Mouse (Mus musculus) heart, adult 8-10 months (tissue): ENCODE measurements at regions not wholly inside any gene's neighbourhood (a gene's known extent, or its start where the extent isn't known, plus 50 kb on each side); places are given as distances from the start of the nearest gene placed in this dataset.

Source experiments
- DNase-seq: peaks from one replicate; pipeline ENCODE4 v3.0.0; 2022; ENCODE audit warnings: low spot score

DNA sequence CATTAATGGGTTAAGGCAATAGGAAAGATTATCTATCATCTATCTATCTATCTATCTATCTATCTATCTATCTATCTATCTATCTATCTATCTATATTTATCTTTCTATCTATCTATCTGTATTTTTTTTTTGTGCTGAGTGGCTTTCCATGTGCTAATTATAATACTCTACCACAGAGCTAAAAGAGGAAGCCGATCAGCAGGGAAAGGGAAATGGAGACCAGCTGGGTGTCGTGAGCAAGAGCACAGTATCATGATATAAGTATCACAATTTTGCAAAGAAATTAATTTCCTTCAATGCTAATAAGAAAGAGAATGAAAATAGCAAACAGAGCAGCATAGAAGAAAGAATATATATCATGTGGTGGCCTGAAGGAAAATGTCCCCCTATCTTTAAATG is 69.6 kb downstream of the Cldn1 start:
- no peak for DNase-seq

DNA sequence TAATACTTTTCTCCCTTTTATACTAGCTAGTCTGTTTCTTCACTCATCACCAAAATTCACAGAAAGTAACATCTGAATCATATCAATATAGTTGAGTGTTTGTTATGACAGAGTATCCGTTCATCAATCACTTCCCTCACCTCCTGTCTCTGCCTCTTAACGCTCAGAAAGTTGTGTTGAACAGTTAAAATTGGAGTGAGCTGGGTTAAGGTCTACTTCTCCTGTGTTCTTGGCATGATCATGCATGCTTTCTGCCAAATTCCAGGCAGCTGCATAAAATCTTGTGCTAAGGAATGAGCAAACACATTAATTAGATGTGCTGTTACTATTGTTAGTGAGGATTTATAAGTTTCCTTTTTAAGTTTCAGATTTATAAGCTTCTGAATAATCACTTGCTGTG is 79.9 kb downstream of the Cldn1 start:
- DNase-seq, result no peak

DNA sequence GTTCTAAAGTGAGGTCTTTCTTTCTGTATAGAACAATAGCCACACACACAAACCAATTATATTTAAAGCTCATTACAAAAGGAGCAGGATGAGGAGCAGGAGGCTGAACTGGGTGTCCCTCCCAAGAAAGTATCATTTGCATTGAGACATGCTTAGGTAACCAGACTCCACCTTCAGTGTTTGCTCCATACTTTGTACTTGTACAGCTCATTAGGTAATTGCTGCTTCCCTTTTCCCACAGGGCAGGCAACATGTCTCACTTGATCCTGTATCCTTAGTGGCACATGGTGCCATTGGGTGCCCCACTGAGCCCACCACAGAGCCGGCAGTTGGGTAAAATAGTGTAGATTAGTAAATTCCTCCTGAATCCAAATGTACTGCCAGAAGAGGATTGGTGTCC is 86.0 kb downstream of the Cldn1 start:
- no peak for DNase-seq

DNA sequence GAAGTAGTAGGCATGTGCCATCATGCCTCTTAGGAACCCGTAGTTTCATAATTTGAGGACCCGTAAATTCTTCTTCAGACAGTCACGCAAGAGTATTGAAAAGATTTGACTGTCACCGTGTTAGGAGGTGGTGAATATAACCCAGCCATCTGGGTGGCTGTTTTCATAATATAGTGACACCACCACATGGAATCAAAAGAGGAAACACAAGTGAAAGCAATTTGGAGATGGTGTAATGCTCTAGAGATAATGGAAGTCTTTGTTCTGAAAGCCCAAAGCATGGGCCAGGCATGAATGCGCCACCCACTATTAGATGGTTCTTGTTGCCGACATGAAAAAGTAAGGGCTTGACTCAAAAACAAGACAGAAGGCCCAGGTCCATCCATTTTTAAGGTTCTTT is 86.9 kb downstream of the Cldn1 start:
- no peak for DNase-seq

DNA sequence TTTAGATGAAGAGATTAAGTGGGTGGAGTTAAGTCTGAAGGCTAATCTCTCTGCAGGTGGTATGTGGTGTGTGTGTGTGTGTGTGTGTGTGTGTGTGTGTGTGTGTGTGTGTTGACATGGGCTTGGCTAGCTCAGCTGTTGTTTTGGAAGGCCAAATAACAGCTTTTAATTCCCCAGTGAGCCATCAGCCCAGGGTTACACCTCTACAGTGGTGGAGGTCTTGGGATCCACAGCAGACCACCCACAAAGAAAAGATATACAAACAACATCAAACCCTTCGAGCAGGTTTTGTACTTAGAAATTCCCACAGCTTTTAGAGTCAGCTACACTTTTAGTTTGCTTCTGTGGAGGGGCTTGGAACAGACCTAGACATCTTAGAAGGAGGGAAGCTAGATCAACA is 89.2 kb downstream of the Cldn1 start:
- no peak for DNase-seq

DNA sequence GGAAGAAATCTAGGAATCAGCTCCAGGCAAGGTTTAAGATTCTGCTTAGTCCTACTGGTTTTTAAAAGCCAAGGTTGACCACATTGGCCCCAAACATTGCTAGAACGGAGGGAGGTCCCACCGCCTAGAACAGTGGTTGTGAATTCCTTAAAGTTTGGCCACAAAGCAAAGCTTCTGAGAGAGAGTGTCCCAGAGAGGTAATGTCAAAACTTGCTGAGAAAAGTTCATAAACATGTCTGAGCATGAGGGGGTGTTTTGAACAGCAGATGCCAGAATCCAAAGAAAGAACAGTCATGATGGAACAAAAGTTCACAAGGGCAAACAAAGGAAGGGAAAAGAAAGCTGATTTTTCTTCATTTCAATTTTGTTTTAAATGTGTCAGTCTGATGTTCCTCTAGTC is 90.1 kb downstream of the Cldn1 start:
- no peak for DNase-seq

DNA sequence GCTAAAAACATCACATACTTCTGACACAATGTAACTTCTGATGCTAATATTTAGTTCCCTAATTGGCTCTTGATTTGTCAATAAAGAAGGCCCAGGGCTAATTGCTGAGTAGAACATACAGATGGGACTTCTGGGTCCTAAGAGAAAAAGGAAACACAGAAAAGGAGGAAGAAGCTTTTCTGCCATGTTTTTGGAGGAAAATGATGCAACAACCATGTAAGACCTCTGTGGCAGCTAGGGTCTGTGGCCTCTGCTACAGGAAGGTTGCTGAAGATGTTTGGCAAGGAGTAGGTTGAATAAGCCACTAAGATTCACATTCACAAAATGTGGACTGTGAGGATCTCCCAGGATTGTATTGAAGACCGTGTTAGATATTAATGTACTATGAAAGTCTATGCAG is 94.9 kb downstream of the Cldn1 start:
- DNase-seq, result no peak

DNA sequence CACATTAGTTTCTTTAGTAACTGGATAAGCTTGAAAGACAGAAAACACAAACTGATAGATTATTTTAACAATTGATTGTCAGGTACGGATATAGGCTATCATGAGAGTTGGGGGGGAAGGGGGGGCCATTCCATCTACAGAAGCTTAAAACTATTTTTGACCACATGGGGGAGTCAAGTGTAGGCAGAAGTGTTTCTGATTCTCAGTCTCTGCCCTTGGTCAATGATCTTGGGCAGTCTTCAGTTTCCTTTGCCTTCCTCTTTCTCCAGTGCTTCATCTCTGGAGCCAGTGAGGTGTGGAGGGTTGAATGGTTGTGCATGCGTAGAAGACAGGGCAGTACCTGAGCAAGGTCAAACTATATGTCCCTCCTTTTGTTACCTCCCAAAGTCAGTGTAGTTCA is 118.8 kb downstream of the Cldn1 start:
- DNase-seq, result no peak

DNA sequence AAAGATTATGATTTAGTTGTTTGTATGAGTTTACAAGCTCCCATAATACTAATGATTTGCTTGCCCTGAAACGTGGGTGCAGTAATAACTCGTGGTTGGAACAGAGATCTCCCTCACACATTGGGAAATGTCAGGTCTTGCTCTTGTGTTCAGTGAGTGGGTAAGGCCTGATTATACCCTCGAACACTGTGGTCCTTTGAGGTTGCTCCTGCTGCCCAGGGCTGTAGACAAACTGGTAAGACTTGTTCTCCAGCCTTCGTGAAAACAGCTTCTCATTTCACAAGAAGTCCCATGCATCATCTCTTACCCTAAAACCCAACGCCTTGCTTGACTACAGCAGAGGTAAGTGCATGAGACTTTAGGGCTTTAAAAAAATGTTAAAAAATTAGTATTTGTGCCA is 119.9 kb downstream of the Cldn1 start:
- DNase-seq, result no peak

DNA sequence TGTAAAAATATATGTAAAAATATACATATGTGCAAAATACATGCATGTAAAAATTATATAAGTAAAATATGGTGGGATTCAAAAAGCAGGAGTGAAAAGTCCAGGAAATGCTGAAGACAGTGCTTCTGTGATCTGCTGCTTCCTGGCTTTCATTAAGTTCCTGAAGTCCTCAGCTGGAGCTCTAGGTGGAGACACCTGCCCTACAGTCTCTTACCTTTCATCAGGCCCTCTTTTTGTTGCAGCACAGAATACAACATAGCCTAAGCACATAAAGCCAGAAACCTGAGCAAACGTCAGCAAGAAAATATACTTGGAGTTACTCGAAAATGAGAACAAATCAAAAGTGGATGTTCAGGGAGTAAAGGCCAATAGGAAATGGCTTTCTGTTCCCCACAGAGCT is 120.6 kb downstream of the Cldn1 start:
- DNase-seq, result no peak

DNA sequence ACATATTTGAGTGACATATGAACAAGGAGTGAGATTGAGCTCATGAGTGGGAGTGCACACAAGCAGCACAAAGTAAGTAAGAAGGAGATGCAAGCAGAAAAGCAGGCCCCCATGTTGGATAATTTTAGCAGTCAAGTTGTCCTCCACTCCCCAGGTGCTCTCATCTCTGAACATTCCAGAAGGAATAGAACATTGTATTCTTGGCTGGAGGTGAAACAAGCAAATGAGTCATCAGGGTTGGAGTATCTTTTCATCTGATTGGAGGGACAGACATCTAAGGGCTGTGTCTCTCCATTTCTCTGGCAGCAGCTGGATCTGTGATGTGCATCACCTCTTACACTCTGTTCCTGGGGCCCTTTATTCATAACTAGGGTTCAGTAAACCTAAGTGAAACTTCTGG is 122.7 kb downstream of the Cldn1 start:
- no peak for DNase-seq

DNA sequence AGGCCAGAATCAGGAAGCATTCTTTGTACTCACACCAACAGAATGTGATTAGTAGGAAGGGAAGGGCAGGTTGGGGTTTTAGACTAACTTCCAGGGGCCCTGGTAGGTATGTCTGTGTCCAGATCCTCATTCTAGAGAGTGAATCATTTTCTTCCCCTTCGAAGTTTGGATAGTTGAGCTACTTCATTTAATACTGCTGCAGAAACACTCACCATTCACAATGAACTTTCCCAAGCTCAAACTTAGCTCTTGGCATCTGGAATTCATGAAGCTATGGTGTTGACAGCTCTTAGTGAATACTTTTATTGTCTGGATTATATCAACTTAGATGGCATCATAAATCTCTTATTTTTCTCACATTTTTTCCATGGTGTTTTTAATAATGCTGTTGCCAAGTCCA is 123.7 kb downstream of the Cldn1 start:
- no peak for DNase-seq

DNA sequence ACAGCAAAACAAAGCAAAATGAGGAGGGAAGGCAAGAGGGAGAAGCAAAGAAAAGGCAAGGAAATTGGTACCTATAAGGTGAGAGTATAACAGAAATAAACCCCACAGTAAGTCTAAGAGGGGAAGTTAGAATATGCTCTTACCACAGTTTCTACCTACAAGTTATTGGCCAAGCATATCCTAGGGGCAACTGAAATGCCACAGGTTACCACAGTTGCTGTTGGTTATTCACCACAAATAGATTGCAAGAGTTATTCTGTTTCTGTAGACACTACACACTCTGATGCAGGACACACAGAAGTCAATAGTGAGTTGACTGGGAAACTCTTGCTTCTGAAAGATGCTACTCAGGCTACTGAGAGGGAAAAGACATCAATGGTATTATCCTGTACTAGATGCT is 129.7 kb upstream of the P3h2 start:
- DNase-seq, result no peak

DNA sequence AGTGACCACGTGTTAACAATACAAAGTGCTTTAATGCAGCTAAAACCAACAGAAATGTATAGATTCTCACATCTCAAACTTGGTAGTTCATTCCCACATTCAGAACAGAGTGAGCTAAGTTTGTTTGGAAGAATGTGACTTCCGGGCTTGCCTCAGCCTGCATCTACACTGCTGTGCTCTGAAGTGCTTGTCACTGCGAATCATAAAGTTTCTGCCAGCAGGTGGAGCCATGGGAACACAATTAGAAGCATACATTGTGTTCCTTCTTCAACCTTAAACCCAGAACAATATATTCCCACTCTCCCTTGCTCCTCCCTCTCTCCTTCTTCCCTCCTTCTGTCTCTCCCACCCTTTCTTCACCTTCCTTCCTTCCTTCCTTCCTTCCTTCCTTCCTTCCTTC is 128.5 kb upstream of the P3h2 start:
- DNase-seq, result peak; percentile 53

DNA sequence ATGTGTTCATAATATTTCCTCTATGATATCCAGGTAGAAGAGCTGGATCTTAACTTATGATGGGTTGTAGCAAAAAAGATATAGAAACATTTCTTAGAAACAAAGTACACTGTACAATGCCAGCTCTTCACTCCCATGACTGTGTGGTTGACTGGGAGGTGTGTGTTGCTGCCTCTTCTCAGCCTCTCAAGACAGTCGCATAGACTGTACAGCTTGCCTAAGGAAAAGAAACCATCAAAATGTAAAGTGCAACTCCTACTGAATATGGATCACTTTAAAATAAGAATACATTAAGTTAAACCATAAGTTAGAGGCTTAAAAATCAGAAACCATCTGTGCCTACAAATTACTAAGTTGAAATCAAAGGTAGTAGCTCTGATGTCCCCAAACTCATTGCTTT is 125.5 kb upstream of the P3h2 start:
- DNase-seq, result no peak

DNA sequence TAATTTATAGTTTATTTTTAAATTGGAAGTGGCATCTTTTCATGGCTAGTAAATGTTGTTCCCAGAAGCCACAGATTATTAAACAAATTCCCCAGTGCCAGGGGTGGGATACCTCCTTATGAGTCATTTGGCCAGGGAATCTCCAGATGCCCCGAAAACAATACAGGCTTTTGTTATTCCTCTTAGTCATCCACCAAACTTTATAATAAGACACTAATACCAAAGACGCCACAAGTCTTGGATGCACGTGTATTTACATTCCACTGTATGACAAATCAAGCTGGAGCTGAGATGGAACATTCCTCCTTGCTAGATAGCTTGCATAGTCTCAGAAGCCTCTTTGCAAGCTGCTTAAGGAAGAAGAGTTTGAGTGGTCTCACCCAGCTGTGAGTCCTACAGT is 105.8 kb upstream of the P3h2 start:
- no peak for DNase-seq

DNA sequence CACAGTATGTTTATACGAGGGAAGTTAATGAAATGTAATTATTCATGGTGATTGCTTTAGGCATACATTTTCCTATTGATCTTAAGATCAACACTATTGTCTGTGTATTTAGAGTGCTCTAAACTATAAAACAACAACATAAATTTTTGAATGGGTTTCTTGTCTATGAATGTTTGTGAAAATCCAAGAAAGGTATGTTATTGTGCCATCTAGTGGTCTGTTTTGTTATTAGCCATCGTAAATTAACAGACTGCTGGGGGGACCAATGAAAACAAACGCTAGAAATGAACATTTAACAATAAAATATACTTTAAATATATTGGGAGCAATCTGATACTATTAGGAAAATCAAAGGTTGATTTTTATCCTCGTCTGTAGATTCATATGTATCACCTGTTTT is 93.5 kb upstream of the P3h2 start:
- DNase-seq, result peak; percentile 45

DNA sequence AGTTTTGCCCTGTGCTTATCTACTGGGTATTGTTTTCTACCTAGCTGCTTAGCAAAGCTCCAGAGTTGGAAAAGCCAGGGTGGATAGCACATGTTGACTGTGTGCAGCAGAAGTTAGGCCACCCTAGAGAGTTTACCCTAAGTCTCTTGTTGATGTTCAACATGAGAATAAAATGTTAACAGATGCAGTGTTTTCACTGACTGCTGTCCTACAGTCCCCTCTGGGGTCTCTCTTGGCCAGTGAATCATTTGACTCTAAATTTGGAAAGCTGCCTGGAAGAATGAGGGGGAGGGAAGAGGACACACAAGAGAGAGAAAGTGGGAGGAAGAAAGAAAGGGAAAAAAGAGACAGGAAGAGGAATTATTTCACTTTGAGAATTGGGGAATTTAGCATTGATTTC is 90.8 kb upstream of the P3h2 start:
- DNase-seq, result no peak

DNA sequence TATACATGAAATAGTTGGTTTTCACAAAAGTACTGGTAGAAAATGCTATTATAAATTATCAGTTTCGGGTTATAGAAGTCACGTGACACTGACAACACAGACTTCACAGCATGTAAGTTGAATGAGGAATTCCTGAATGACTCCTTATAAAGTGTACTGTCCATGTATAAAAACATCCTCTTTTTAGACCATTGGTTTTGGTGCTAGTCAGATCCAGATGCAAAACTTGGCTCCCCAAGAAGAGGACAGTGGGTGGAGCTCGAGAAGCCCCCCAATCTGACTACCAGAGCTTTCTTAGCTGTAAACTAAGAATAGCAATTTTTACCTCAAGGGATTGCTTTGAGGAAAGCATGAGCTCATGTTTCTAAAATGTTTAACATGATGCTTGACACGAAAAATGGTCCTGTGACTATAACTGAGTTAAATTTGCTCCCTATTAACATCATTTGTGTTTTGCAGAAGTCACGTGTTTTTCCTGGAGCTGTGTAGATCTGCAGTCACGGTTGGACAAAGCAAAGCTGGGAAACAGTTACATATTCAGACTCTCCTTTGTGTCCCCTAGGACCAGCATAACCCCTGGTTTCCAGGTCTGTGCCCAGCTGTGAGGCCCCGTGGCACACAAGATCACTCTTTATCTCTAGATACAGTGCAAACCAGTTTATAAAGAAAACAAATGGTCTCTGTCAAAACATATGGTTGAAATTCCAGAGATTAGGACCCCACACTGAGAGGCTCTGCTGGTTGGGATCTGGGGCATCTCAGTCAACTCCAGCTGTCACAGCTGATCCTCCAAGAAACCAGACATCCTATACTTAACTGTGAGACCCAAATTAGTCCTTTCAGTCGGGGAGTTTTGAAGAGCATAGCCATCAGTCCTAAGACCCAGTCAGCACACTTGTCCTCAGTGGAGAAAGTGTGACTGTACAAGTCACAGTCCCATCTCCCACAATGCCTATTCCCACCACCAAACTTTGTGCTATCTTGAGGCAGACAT is 80.0 kb upstream of the P3h2 start:
- DNase-seq, result no peak

DNA sequence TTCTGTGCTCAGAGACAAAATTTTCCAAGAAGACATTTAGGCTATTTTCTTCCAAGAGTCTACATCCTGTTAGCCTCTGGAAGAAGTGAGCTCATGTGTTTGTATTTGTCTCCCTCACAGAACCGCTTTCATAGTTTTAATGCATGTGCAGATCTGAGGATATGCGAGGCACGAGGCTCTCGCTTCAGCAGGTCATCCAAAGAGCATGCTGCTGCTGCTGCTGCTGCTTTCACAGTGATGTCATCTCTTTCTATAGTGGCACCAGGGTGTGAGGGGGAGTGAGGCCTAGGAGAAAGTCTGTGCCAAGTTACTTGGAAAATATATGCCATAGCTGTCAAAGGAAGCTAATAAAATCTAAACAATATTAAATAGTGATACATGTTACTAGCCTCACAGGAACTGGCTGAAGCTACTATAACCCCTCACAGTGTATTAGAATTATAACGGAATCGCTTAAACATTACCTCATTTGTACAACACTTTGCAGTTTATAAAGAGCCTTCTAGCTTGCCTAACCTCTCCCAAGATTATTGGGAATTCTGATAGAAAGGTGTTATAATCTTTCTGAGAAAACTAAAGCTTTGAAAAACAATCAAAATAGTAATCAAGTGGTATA is 79.2 kb upstream of the P3h2 start:
- no peak for DNase-seq

DNA sequence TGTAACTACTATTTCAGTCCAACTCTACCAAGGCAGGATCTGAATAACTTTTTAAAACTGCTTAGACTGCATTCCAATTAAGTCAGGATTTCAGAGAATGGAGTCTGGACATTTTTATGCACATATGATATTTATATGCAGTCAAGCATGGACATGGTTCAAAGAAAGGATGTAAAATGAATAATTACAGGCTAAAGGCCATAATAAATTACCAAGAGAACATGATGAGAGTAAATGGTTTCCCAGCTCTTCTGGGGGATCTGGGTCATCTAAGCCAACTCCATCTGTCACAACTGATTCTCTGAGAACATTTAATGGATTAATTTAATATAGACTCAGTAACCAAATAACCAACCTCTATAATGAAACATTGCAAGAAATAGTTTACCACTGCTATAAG is 77.9 kb upstream of the P3h2 start:
- DNase-seq, result no peak

DNA sequence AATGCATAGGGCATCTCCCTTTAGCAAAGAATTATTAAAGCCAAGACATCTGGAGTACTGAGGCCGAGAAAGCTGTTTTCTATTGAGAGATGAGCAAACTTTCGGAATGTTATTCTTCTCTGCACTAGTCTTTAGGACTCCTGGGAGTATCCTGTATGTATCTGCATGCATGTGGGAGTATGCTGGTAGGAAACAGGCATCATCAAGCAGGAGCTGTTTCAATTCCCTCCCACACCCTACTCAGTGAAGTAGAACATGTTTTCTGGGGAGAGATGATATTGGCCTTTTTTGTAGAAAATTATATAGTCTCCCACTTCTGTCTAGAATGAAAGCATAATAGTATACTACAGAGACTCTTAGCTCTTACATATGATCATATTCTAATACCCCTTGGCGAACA is 76.1 kb upstream of the P3h2 start:
- DNase-seq, result no peak

DNA sequence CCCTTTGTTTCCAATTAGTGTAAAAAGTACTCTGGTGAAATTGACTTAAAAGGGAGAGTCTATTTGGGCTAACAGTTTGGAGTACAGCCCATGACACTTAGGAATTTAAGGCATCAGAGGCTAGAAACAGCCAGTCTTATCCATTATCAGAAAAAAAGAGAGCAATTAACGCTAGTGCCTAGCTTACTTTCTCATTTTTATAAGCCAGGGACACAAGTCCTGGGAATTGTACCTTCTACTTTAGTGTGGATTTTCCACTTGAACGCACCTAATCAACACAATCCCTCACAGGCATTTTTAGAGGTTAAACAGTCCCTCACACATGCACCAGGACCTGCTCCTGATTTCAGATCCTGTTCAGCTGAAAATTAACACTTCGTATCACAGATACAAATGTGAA is 65.9 kb upstream of the P3h2 start:
- DNase-seq, result no peak

DNA sequence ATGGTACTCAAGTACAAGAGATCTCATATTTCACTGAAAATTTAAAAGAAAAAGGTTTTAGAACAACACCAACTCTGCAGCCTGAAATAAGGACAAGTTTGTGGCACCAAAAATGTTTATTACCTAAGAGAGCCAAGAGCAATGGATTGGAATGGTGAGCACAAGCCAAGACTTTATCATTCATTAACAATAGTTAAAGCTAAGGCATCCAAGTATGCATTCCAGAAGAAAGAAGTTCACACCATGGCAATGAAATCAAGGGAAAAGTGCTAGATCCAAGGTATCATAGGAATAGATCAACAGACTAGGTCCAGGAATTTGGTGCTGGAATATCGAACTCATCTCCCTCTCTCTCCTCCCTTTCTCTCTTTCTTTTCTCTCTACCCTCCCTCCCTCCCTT is 63.8 kb upstream of the P3h2 start:
- DNase-seq, result no peak
